Mouse (Mus musculus) heart, postnatal 0 days (tissue): ENCODE results near the gene Lgalsl.

Source experiments
- CTCF ChIP-seq: IDR thresholded peaks from 2 replicates; pipeline ENCODE4 v1.5.1; 2016; ENCODE audit warnings: antibody characterized with exemption, control low read depth, low read depth
- EP300 ChIP-seq: IDR thresholded peaks from 2 replicates; pipeline ENCODE4 v1.6.1; 2016; ENCODE audit warnings: antibody characterized with exemption, low read depth

GRCm38 (mm10) chr11:20788070-20788469, 42.8 kb downstream of the Lgalsl start:
- TF ChIP-seq CTCF (no peak), EP300 (no peak)
